Comparison of ENCODE assay signal across 16 mouse cellular contexts in genomic region chr7:38161438-38161837, GRCm38 (mm10). TPM values are rescaled to one million over a fixed set of nuclear protein-coding genes. Genes with fewer than 3 reads are reported as not detected.
DNase-seq lines count a peak whose midpoint lies in the region; ATAC-seq and TF ChIP-seq lines count a peak whose summit lies in the region.
"Had no signal": no experiment of that assay in that cellular context is flagged by ENCODE, and none has a peak within 500 bp of the region (broad histone marks: within the 10 kb centered on the region; RNA-seq: fewer than 3 reads in every experiment).

No protein-coding gene starts in this region.

- H3K4me1 ChIP-seq in kidney, postnatal 0 days (replicated peaks; ENCODE audit: insufficient read depth, low read length), result no peaks in the 10 kb centered on the region
- H3K4me1 ChIP-seq in cerebellum, adult 2 months (ENCODE audit: control insufficient read depth, insufficient read depth, low read length), result no peaks in the 10 kb centered on the region
- H3K4me1 ChIP-seq: midbrain, embryonic 12.5 days; neural tube, embryonic 13.5 days had no signal

- H3K36me3 ChIP-seq in kidney, postnatal 0 days (ENCODE audit: insufficient read depth, low read length), result no peaks in the 10 kb centered on the region
- H3K36me3 ChIP-seq: midbrain, embryonic 12.5 days; neural tube, embryonic 13.5 days had no signal

- H3K27me3 ChIP-seq in kidney, postnatal 0 days (ENCODE audit: insufficient read depth, low read length), result no peaks in the 10 kb centered on the region
- H3K27me3 ChIP-seq in cerebellum, adult 2 months (ENCODE audit: control insufficient read depth, insufficient read depth, low read length), result no peaks in the 10 kb centered on the region
- H3K27me3 ChIP-seq: midbrain, embryonic 12.5 days; neural tube, embryonic 13.5 days; Patski had no signal

- TF ChIP-seq POLR2A in brain, embryonic 14.5 days (IDR thresholded peaks at IDR 0.05; ENCODE audit: borderline replicate concordance, extremely low read depth, insufficient read depth, insufficient read length, poor library complexity, severe bottlenecking), result no peak
- no peak for TF ChIP-seq POLR2A in cerebellum, adult 2 months (IDR thresholded peaks at IDR 0.05; ENCODE audit: borderline replicate concordance, insufficient read depth, low read length)

- H3K4me2 ChIP-seq in kidney, postnatal 0 days (ENCODE audit: low read length), result no peak overlapping the region
- H3K4me2 ChIP-seq: midbrain, embryonic 12.5 days; neural tube, embryonic 13.5 days had no signal

- no peak overlapping the region for H3K9ac ChIP-seq in kidney, postnatal 0 days (ENCODE audit: low read depth, low read length)
- H3K9ac ChIP-seq: midbrain, embryonic 12.5 days; neural tube, embryonic 13.5 days had no signal

- no peak overlapping the region for H3K27ac ChIP-seq in kidney, postnatal 0 days
- H3K27ac ChIP-seq in cerebellum, adult 2 months (ENCODE audit: insufficient read depth, low read length), result no peak overlapping the region
- H3K27ac ChIP-seq: midbrain, embryonic 12.5 days; neural tube, embryonic 13.5 days had no signal

- WGBS in kidney, postnatal 0 days, result 93% methylated on average over 2 of the region's 2 CpGs
- WGBS in cerebellum, adult 2 months, result 92% methylated on average over 2 of the region's 2 CpGs

- H3K4me3 ChIP-seq in kidney, postnatal 0 days (replicated peaks; ENCODE audit: low read depth, low read length), result no peak overlapping the region
- no peak overlapping the region for H3K4me3 ChIP-seq in cerebellum, adult 2 months (replicated peaks; ENCODE audit: insufficient read depth, low read depth, low read length)
- H3K4me3 ChIP-seq: midbrain, embryonic 12.5 days; neural tube, embryonic 13.5 days had no signal

- no peak for DNase-seq in kidney, postnatal 0 days (ENCODE audit: low spot score)
- DNase-seq in kidney, adult 9 months, result no peak
- peak; percentile 31 for DNase-seq in thymus, postnatal 4 days
- DNase-seq in thymus, postnatal 36 days, result no peak
- DNase-seq in brain, embryonic 14.5 days (ENCODE audit: low read depth), result no peak
- no peak for DNase-seq in cerebellum, adult 2 months
- DNase-seq in adrenal gland, adult 2 months, result no peak
- DNase-seq: adrenal gland, postnatal 25 days; cerebellum, adult 11 months; gastrocnemius, postnatal 14 days; kidney, adult 18-20 months; left cerebral cortex, postnatal 4 days; lung, adult 18-20 months had no signal

- ATAC-seq in kidney, postnatal 0 days (replicated peaks; ENCODE audit: low FRiP score, low read depth), result no peak
- ATAC-seq: Patski had no signal

- TF ChIP-seq CTCF in kidney, postnatal 0 days (IDR thresholded peaks at IDR 0.05; ENCODE audit: low read depth), result peak; percentile 36; the same call in 1 of the 2 replicates
- TF ChIP-seq CTCF in brain, embryonic 14.5 days (IDR thresholded peaks at IDR 0.05; ENCODE audit: borderline replicate concordance, extremely low read depth, insufficient read depth, insufficient read length), result peak; percentile 15; the same call in 1 of the 2 replicates
- TF ChIP-seq CTCF in cerebellum, adult 2 months (IDR thresholded peaks at IDR 0.05; ENCODE audit: borderline replicate concordance, insufficient read depth, low read depth, low read length), result no peak

- no peaks in the 10 kb centered on the region for H3K9me3 ChIP-seq in kidney, postnatal 0 days (replicated peaks; ENCODE audit: low read length)
- H3K9me3 ChIP-seq: midbrain, embryonic 12.5 days; neural tube, embryonic 13.5 days had no signal

RNA-seq across cellular contexts. Expression of gene 1600014C10Rik, which starts 21.6 kb away (rescaled TPM):
- 18.5 and 20.9 TPM in 2 replicates for polyA plus RNA-seq in kidney, postnatal 0 days (2015; fragmentation: Nextera tagmentation; extraction: Ambion mirVana)
- polyA plus RNA-seq in brain, embryonic 14.5 days (2012; rRNA removed), result 15.7 and 21.7 TPM in 2 replicates
- polyA plus RNA-seq in cerebellum, adult 2 months (2012; rRNA removed), result 32.8 and 33.1 TPM in 2 replicates
- 10 to 100 TPM; 37.8 to 40.5 TPM for total RNA-seq in adrenal gland, adult 2 months (2021)
- 18.5 and 18.7 TPM in 2 replicates for polyA plus RNA-seq in adrenal gland, adult 2 months (2012; rRNA removed)

RNA-seq across cellular contexts. Expression of gene Ccne1, which starts 54.1 kb away (rescaled TPM):
- polyA plus RNA-seq in kidney, postnatal 0 days (2015; fragmentation: Nextera tagmentation; extraction: Ambion mirVana), result 20.2 and 24.2 TPM in 2 replicates
- 12.2 and 14.7 TPM in 2 replicates for polyA plus RNA-seq in brain, embryonic 14.5 days (2012; rRNA removed)
- polyA plus RNA-seq in cerebellum, adult 2 months (2012; rRNA removed), result 19.6 and 20.3 TPM in 2 replicates
- total RNA-seq in adrenal gland, adult 2 months (2021), result 1 to 10 TPM; 5.9 to 6.1 TPM
- 10.3 and 11.9 TPM in 2 replicates for polyA plus RNA-seq in adrenal gland, adult 2 months (2012; rRNA removed)
